Mouse (Mus musculus): ENCODE measurements around the gene Gm960.
A peak's percentile ranks its signal among the peaks of the same experiment; 100 is the strongest.

Gene Gm960

GRCm38 (mm10) chr19:4711601-4712155, 13.2 kb upstream of the Gm960 start:
- peak; percentile 56 to 72 for DNase-seq

- peak; percentile 54 to 70 for DNase-seq
Observed at GRCm38 (mm10) chr19:4711098-4711600, 12.7 kb upstream of the Gm960 start, which contains the start of gene Sptbn2. TSS of gene Sptbn2 (plus strand) at chr19:4711167.

GRCm38 (mm10) chr19:4708765-4709164, 10.3 kb upstream of the Gm960 start:
- DNase-seq = no peak

- no peak for DNase-seq
Observed at GRCm38 (mm10) chr19:4701221-4701620, 2.8 kb upstream of the Gm960 start.

DNA sequence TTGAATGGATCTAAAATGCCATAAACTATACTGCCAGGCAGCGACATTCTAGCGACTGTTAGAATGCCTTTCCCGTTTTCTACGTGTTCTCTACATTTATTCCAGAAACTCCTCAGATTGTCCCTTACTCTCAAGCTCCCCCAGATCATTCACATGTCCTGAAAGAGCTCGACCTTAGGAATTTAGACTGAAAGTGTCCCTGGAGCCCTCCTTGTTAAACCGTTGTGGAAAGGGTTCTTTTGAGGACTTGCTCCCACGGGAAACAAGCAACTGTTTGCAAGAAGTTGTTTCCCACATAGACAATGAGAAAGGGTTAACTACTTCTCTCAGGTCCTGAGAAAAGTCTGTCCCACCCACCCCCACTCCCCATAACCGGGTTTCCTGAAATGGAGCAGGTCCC, 2.2 kb upstream of the Gm960 start:
- no peak for DNase-seq

DNA sequence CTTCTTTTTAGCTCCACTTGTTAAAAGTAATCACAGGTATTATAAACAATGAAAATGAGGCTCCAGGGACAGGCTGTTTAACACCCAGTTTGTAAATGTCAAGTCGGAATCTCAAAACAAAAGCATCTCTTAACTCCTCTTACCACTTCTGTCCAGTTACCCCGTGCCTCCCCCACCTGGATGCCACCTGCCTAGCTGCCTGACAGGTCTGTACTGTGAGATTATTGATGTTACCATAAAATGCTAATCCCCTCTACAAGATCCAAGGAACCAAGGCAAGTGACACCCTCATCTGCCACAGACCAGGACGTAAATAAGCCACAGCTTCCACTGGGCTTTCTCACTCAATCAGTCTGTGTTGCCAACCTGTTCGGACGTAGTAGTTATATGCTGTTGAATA, 1.4 kb upstream of the Gm960 start:
- no peak for DNase-seq

DNA sequence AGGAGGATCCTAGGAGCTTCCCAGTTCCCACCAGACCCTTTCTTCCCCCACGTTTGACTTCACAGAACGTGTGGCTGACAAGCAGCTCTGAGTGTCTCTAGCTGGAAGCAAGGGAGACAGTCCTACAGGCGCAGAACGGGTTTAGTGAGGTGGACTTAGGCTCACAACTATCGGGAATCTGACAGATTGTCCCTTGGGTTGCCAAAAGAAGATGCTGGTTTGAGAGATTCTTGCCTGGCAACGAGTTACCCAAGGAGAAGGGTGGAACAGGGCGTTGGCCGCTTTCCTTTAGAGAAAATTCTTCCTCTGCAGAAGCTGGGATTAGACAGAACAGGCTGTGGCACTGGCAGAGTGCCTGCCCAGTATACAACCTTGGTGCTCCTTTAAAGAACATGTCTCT, 388 bp upstream of the Gm960 start:
- DNase-seq = peak; percentile 47 to 63

DNA sequence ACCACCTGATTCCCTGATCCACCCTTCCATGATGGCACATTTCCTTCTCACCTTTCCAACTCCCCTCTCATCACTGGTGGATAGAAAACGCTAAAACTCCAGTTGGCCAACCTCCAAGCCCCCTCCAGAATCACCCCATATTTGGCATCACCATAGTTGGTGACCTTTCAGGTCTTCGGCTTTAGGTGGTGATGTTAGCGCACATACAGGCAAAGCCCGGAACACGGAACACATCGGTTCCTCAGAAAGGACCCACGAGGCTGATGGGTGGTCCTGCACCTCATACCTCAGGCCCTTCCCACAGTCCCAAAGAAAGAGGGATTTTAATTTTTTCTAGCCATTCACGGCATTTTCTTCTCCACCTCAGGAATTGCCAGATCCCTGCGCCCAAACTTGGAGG, 747 bp downstream of the Gm960 start:
- peak in 1 of 2 experiments; percentile 51 for DNase-seq

GRCm38 (mm10) chr19:4697121-4697520, 1.3 kb downstream of the Gm960 start:
- DNase-seq = no peak

DNA sequence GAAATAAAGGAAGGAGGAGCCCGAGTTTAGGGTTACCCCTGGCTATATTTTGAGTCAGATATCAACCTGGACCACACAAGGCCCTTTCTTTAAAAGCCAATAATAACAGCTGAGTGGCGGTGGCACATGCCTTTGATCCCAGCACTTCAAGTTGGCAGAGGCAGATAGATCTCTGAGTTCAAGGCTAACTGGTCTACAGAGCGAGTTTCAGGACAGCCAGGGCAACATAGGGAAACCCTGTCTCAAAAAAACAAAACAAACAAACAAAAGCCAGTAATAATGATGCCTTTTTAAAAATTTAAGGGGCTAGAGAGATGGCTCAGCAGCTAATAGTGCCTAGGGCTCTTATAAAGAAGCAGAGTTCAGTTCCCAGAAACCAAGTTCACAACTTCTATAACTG, 4.1 kb downstream of the Gm960 start:
- no peak for DNase-seq

GRCm38 (mm10) chr19:4672401-4672800, 26.1 kb downstream of the Gm960 start:
- no peak for DNase-seq

- DNase-seq = no peak
Observed at GRCm38 (mm10) chr19:4670776-4671175, 27.7 kb downstream of the Gm960 start.

DNA sequence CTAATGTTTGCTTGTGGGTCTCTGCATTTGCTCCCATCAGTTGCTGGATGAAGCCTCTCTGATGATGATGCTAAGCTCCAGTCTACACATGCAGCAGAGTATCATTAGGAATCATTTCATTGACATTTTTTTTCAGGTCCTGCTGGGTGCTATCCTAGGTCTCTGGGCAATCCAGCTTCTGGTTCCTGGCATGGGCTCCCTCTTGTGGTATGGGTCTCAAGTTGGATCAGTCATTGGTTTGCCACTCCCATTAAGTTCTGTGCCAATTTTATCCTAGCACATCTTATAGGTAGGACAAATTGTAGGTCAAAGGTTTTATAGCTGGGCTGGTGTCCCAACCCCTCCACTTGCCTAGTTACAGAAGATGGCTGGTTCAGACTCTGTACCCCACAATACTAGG, 31.7 kb downstream of the Gm960 start:
- no peak for DNase-seq

DNA sequence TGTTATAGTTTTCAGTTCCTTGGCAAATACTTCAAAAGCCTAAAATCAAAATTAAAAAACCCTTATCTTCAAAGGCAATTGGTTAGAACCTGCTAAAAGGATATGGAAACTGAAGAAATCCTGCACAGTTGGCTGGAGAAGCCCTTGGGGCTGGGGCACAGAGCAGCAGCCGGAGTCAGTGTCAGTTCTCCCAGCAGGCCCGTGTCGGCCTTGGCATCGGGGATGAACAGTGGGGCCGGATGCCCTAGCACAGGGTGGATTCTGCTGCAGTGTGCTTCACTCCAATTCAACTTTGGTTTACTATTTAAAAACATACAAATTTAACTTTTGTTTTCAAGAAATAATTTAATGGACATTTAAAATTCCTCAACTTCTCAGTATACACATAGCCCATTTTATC, 40.3 kb downstream of the Gm960 start:
- DNase-seq = peak; percentile 45

DNA sequence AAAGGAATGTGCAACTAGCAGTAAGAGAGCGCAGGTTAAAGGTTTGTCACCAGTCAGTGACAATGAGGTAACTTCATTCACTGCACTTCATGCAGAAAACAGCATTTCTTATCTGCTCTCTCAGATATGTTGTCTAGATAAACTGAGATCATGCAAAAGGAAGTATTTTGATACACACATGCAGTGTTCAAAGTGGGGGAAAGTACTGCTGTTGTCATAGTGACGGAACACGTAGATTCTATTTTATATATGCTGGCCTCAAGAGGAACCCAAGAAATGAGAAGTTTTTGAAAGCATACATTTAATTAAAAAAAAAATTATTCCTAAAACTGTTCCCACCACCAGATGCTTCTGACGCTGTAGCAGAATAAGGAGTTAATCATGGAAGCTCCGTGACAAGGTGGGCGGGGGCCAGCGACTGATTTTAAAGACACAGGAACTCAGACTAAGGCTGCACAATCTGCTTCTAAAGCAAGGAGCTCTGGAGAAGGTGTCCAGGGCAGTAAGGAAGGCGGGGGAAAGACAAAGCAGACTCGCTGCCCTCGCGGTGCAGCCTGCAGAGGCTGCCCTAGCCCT, 51.5 kb downstream of the Gm960 start:
- no peak for DNase-seq

- DNase-seq = peak; percentile 75 to 79
Observed at GRCm38 (mm10) chr19:4644271-4644670, 54.2 kb downstream of the Gm960 start.

GRCm38 (mm10) chr19:4635986-4636385, 62.5 kb downstream of the Gm960 start:
- no peak for DNase-seq

GRCm38 (mm10) chr19:4628819-4629218, 69.6 kb downstream of the Gm960 start:
- DNase-seq = peak; percentile 85 to 88

GRCm38 (mm10) chr19:4625829-4626535, 72.5 kb downstream of the Gm960 start:
- no peak for DNase-seq

DNA sequence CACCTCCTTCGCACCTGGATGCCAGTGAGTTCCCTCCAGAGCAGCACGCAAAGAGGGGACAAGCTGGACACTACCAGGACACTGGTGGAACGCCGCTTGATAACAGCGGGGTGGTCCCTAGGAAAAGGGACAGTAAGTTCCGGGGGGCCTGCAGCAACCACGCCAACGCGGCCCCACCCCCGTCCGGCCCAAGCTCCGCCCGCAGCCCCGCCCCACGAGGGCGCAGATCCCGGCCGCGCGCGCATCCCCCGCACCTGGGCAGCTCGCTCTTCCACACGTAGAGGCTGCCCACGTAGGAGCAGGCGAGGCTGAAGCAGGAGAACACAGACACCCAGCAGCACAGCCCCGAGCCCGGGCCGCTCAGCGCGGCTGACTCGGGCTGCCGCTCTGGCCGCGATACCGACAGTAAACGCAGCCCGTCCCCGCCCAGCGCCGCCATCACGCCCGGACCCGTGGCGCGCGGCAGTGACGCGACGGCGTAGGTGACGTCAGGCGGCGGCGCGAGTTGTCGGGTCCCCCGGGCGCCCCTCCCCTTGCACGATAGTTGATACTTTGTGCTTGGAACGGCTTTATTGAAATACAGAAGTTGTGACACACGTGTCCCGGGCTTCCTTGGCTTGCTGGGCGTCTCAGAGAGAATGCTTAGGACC, 73.2 kb downstream of the Gm960 start, which contains the start of gene Rce1:
TSS of gene Rce1 (minus strand) at position 463 of the 650 bp plus-strand sequence.
- peak; percentile 87 to 95 for DNase-seq

- no peak for DNase-seq
Observed at GRCm38 (mm10) chr19:4624406-4625178, 73.9 kb downstream of the Gm960 start.

- no peak for DNase-seq
Observed at GRCm38 (mm10) chr19:4624006-4624405, 74.5 kb downstream of the Gm960 start.

- DNase-seq = no peak
Observed at GRCm38 (mm10) chr19:4623419-4623818, 75.0 kb downstream of the Gm960 start.

All from cerebellum, adult 18-20 months (tissue).